Mouse (Mus musculus) forebrain, embryonic 14.5 days (tissue): ENCODE data around the gene Cbx6. TPM values are rescaled to one million over a fixed set of nuclear protein-coding genes. Genes with fewer than 3 reads are reported as not detected.

Experiments used
- ATAC-seq: fragments of 200-750 bp; cut with Nextera tagmentation; 2 replicates; pipeline ENCODE4 v1.8.0; 2017; ENCODE audit warnings: mild to moderate bottlenecking, moderate library complexity
- DNase-seq: peaks from one replicate; pipeline ENCODE4 v3.0.0-alpha.2; 2015; ENCODE audit warnings: low spot score
- H3K27ac ChIP-seq: fragments of 300-500 bp; sonication (generic); 2 replicates; pipeline ENCODE4 v1.5.1; 2014; ENCODE audit warnings: low read depth, mild to moderate bottlenecking, control low read depth, low read length, moderate library complexity
- H3K27me3 ChIP-seq: fragments of 300-500 bp; sonication (generic); replicated peaks from 2 replicates; pipeline ENCODE4 v1.6.1; 2014; ENCODE audit warnings: low read length, control low read depth, mixed read lengths; ENCODE audit not compliant: control insufficient read depth, insufficient read depth
- H3K36me3 ChIP-seq: fragments of 300-500 bp; sonication (generic); 2 replicates; pipeline ENCODE4 v1.6.1; 2014; ENCODE audit warnings: low read length, control low read depth; ENCODE audit not compliant: control insufficient read depth, insufficient read depth
- H3K4me1 ChIP-seq: fragments of 300-500 bp; sonication (generic); 2 replicates; pipeline ENCODE4 v1.6.1; 2014; ENCODE audit warnings: antibody characterized with exemption, low read length, control low read depth; ENCODE audit not compliant: control insufficient read depth, insufficient read depth
- H3K4me2 ChIP-seq: fragments of 300-500 bp; sonication (generic); 2 replicates; pipeline ENCODE4 v1.6.1; 2014; ENCODE audit warnings: mild to moderate bottlenecking, control low read depth, low read length
- H3K4me3 ChIP-seq: fragments of 300-500 bp; sonication (generic); 2 replicates; pipeline ENCODE4 v1.5.1; 2014; ENCODE audit warnings: low read depth, low read length, control low read depth
- H3K9ac ChIP-seq: fragments of 300-500 bp; sonication (generic); 2 replicates; pipeline ENCODE4 v1.6.1; 2014; ENCODE audit warnings: mild to moderate bottlenecking, low read length, control low read depth, moderate library complexity
- H3K9me3 ChIP-seq: fragments of 300-500 bp; sonication (generic); replicated peaks from 2 replicates; pipeline ENCODE4 v1.6.1; 2016; ENCODE audit warnings: low read length, control low read depth, mixed read lengths; ENCODE audit not compliant: control insufficient read depth
- WGBS: fragments of 180-500 bp; shearing (Covaris S2); extraction: QIAGEN DNeasy Blood & Tissue Kit; methylation state at CpG from one replicate; pipeline ENCODE4 v1.1.7; 2014; 5-methylcytosine and 5-hydroxymethylcytosine counted together
- polyA plus RNA-seq: library from polyadenylated mRNA; unstranded; fragments of >200 nt; fragmentation: Nextera tagmentation; extraction: Ambion mirVana; gene quantifications from 2 replicates; pipeline ENCODE4 v1.2.1, GENCODE M21; 2014

Gene Cbx6
- polyA plus RNA-seq = 18.1 and 29.1 TPM in 2 replicates

- Histone ChIP-seq H3K4me1 (peaks cover 18% of the 10 kb centered on the region), H3K4me2 (peak within 1 kb of the TSS; percentile 96), H3K9me3 (no peaks in the 10 kb centered on the region), H3K27me3 (no peaks in the 10 kb centered on the region), H3K9ac (peak within 1 kb of the TSS; percentile 87), H3K4me3 (peak within 1 kb of the TSS; percentile 83), H3K27ac (peak within 1 kb of the TSS; percentile 97), H3K36me3 (peaks cover 7% of the 10 kb centered on the region)
- under 1% methylated on average over 46 of the region's 58 CpGs for WGBS
- DNase-seq (peak; percentile 98), ATAC-seq (peak; percentile 90)
Observed at GRCm38 (mm10) chr15:79834130-79834880, at the start of gene Cbx6, which contains the start of gene Npcd. TSS of gene Cbx6 (minus strand) at chr15:79834688. TSS of gene Npcd (minus strand) at chr15:79834237.

- Histone ChIP-seq H3K4me2 (peak overlapping the region; percentile 67), H3K27me3 (no peaks in the 10 kb centered on the region), H3K9ac (peak overlapping the region; percentile 68), H3K27ac (peak overlapping the region; percentile 86), H3K4me1 (no peaks in the 10 kb centered on the region), H3K4me3 (peak overlapping the region; percentile 45), H3K9me3 (no peaks in the 10 kb centered on the region), H3K36me3 (no peaks in the 10 kb centered on the region)
- DNase-seq (peak; percentile 94), ATAC-seq (peak; percentile 91)
- WGBS = under 1% methylated on average over 30 of the region's 30 CpGs
Observed at GRCm38 (mm10) chr15:79883352-79883822, 48.9 kb upstream of the Cbx6 start.

GRCm38 (mm10) chr15:79882623-79883267 lies 48.3 kb upstream of the Cbx6 start:
- Histone ChIP-seq H3K36me3 (no peaks in the 10 kb centered on the region), H3K4me3 (peak overlapping the region; percentile 45), H3K4me2 (peak overlapping the region; percentile 67), H3K27ac (peak overlapping the region; percentile 86), H3K27me3 (no peaks in the 10 kb centered on the region), H3K9me3 (no peaks in the 10 kb centered on the region), H3K4me1 (no peaks in the 10 kb centered on the region), H3K9ac (peak overlapping the region; percentile 68)
- DNase-seq = peak; percentile 84
- peak; percentile 56 for ATAC-seq
- 27% methylated on average over 19 of the region's 19 CpGs for WGBS

GRCm38 (mm10) chr15:79880477-79880876 lies 46.0 kb upstream of the Cbx6 start:
- Histone ChIP-seq H3K9ac (no peak overlapping the region), H3K4me3 (no peak overlapping the region), H3K27me3 (no peaks in the 10 kb centered on the region), H3K4me2 (no peak overlapping the region), H3K9me3 (no peaks in the 10 kb centered on the region), H3K36me3 (no peaks in the 10 kb centered on the region), H3K27ac (no peak overlapping the region), H3K4me1 (no peaks in the 10 kb centered on the region)
- 79% methylated on average over 3 of the region's 3 CpGs for WGBS
- DNase-seq (no peak), ATAC-seq (no peak)

- no peak overlapping the region for H3K9ac ChIP-seq
- peak; percentile 32; the same call in 1 of the 2 replicates for ATAC-seq
Observed at GRCm38 (mm10) chr15:79879319-79879718, 44.8 kb upstream of the Cbx6 start.

GRCm38 (mm10) chr15:79878725-79879136 lies 44.2 kb upstream of the Cbx6 start:
- H3K9ac ChIP-seq = no peak overlapping the region
- H3K27me3 ChIP-seq = no peaks in the 10 kb centered on the region
- H3K36me3 ChIP-seq = no peaks in the 10 kb centered on the region
- H3K4me1 ChIP-seq = no peaks in the 10 kb centered on the region
- 80% methylated on average over 6 of the region's 6 CpGs for WGBS
- H3K9me3 ChIP-seq = no peaks in the 10 kb centered on the region
- no peak overlapping the region for H3K4me3 ChIP-seq
- ATAC-seq (no peak), DNase-seq (no peak)
- H3K4me2 ChIP-seq = 0 out of 2 replicates have a peak overlapping the region, but pooled peaks have one; percentile 7
- peak overlapping the region; percentile 50 for H3K27ac ChIP-seq

More at GRCm38 (mm10) chr15:79879319-79879718, 44.8 kb upstream of the Cbx6 start:
- Histone ChIP-seq H3K9me3 (no peaks in the 10 kb centered on the region), H3K4me1 (no peaks in the 10 kb centered on the region), H3K27ac (peak overlapping the region; percentile 50), H3K27me3 (no peaks in the 10 kb centered on the region), H3K4me3 (no peak overlapping the region), H3K4me2 (0 out of 2 replicates have a peak overlapping the region, but pooled peaks have one; percentile 7), H3K36me3 (no peaks in the 10 kb centered on the region)
- peak; percentile 94 for DNase-seq
- WGBS = 39% methylated on average over 13 of the region's 13 CpGs

GRCm38 (mm10) chr15:79875261-79875995 lies 40.9 kb upstream of the Cbx6 start:
- Histone ChIP-seq H3K27ac (no peak overlapping the region), H3K4me3 (no peak overlapping the region), H3K36me3 (no peaks in the 10 kb centered on the region), H3K9me3 (no peaks in the 10 kb centered on the region), H3K4me1 (no peaks in the 10 kb centered on the region), H3K4me2 (no peak overlapping the region), H3K9ac (no peak overlapping the region), H3K27me3 (no peaks in the 10 kb centered on the region)
- ATAC-seq = no peak
- 86% methylated on average over 18 of the region's 18 CpGs for WGBS
- DNase-seq = no peak

GRCm38 (mm10) chr15:79873995-79874394 lies 39.5 kb upstream of the Cbx6 start:
- Histone ChIP-seq H3K27ac (no peak overlapping the region), H3K4me3 (no peak overlapping the region), H3K9me3 (no peaks in the 10 kb centered on the region), H3K36me3 (no peaks in the 10 kb centered on the region), H3K4me1 (no peaks in the 10 kb centered on the region), H3K9ac (no peak overlapping the region), H3K4me2 (no peak overlapping the region), H3K27me3 (no peaks in the 10 kb centered on the region)
- 77% methylated on average over 2 of the region's 2 CpGs for WGBS
- no peak for DNase-seq
- ATAC-seq = no peak
